17 mouse cellular contexts compared by ENCODE assay signal in the genomic region with DNA sequence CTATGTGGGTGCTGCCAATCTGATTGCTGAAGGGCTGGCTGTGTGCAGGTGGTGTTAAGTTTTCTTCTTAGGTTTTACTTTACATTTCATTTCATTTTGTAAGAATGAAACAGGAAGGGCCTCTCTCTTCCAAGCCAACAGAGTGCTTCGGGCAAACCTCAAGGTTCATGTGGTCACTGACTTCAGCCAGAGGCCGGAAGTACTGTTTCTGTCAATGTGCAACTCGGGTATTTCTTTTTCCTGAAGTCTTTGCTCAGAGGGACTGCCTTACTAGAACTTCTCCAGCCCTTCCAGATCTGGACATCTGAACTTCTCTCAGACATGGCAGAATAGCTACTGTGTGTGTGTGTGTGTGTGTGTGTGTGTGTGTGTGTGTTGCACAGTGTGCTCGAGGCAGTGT. TPM values are rescaled to one million over a fixed set of nuclear protein-coding genes. Genes with fewer than 3 reads are reported as not detected.
A peak's percentile ranks its signal among the peaks of the same experiment; 100 is the strongest.
DNase-seq lines count a peak whose midpoint lies in the region; ATAC-seq and TF ChIP-seq lines count a peak whose summit lies in the region.
"Had no signal": no experiment of that assay in that cellular context is flagged by ENCODE, and none has a peak within 500 bp of the region (broad histone marks: within the 10 kb centered on the region; RNA-seq: fewer than 3 reads in every experiment).

A gene (plus strand): TSS at position 213 of the 400 bp plus-strand sequence.

- in situ Hi-C loops in CH12.LX (cut with MboI; ENCODE audit: low pct_ligation_motif_present, low pct_unique_long_range_greater_than_20kb, low sequenced_read_pairs) = no loop called here

- H3K79me2 ChIP-seq in CH12.LX (replicated peaks; ENCODE audit: control insufficient read depth, extremely low read depth, insufficient read depth, poor library complexity, severe bottlenecking) = no peaks in the 10 kb centered on the region

- no peak for TF ChIP-seq POLR2A in CH12.LX (IDR thresholded peaks at IDR 0.05; ENCODE audit: low read depth, low read length)

- no peak within 1 kb of the TSS for H3K27ac ChIP-seq in kidney, embryonic 14.5 days (ENCODE audit: low read depth, low read length)
- no peak within 1 kb of the TSS for H3K27ac ChIP-seq in CH12.LX (ENCODE audit: insufficient read depth, low read depth)
- peak within 1 kb of the TSS; percentile 60 for H3K27ac ChIP-seq in liver, postnatal 0 days (ENCODE audit: low read depth)
- H3K27ac ChIP-seq: midbrain, embryonic 13.5 days; stomach, postnatal 0 days had no signal

- no peaks in the 10 kb centered on the region for H3K27me3 ChIP-seq in kidney, embryonic 14.5 days (ENCODE audit: control insufficient read depth, insufficient read depth, low read length)
- no peaks in the 10 kb centered on the region for H3K27me3 ChIP-seq in CH12.LX (replicated peaks)
- H3K27me3 ChIP-seq in liver, postnatal 0 days (ENCODE audit: insufficient read depth, low read length) = no peaks in the 10 kb centered on the region
- H3K27me3 ChIP-seq: midbrain, embryonic 13.5 days had no signal

- no peak within 1 kb of the TSS for H3K9ac ChIP-seq in kidney, embryonic 14.5 days (ENCODE audit: low read depth, low read length)
- no peak within 1 kb of the TSS for H3K9ac ChIP-seq in CH12.LX (ENCODE audit: insufficient read depth, low read depth)
- H3K9ac ChIP-seq in liver, postnatal 0 days (replicated peaks) = no peak within 1 kb of the TSS
- H3K9ac ChIP-seq: midbrain, embryonic 13.5 days had no signal

- no peak for TF ChIP-seq CTCF in CH12.LX (conservative IDR thresholded peaks at IDR 0.05 in 1 of 2, IDR thresholded peaks at IDR 0.05 in 1 of 2; ENCODE audit: low read depth in 2 of 2, low read length in 2 of 2)
- no peak for TF ChIP-seq CTCF in liver, postnatal 0 days (IDR thresholded peaks at IDR 0.05; ENCODE audit: low read depth)

- no peaks in the 10 kb centered on the region for H3K4me1 ChIP-seq in kidney, embryonic 14.5 days (ENCODE audit: control insufficient read depth, insufficient read depth, low read length)
- peaks cover 3 to 5% of the 10 kb centered on the region in 2 experiments; a peak in 3 of 4 replicates for H3K4me1 ChIP-seq in CH12.LX (ENCODE audit: control insufficient read depth in 1 of 2, insufficient read depth in 2 of 2)
- H3K4me1 ChIP-seq in liver, postnatal 0 days (ENCODE audit: insufficient read depth) = 0 out of 2 replicates have a peak, but pooled peaks cover 3% of the 10 kb centered on the region
- H3K4me1 ChIP-seq: midbrain, embryonic 13.5 days had no signal

- no peak for ATAC-seq in kidney, embryonic 14.5 days (ENCODE audit: low FRiP score, low TSS enrichment)
- peak; percentile 84 for ATAC-seq in granulocyte monocyte progenitor cell, adult 5-6 weeks (replicated peaks; ENCODE audit: poor library complexity, severe bottlenecking)
- 0 out of 2 replicates have a peak, but pooled peaks have one; percentile 25 for ATAC-seq in liver, postnatal 0 days
- ATAC-seq: CD4-positive, CD25-positive, alpha-beta regulatory T cell, adult 4 months; forebrain, embryonic 16.5 days; hindbrain, embryonic 16.5 days; lung, postnatal 0 days; midbrain, embryonic 13.5 days had no signal

- TF ChIP-seq RAD21 in CH12.LX (IDR thresholded peaks at IDR 0.05; ENCODE audit: low read depth, low read length) = no peak

- H3K36me3 ChIP-seq in kidney, embryonic 14.5 days (ENCODE audit: control insufficient read depth, insufficient read depth, low read length) = no peaks in the 10 kb centered on the region
- no peaks in the 10 kb centered on the region for H3K36me3 ChIP-seq in CH12.LX (replicated peaks in 1 of 2; ENCODE audit: control insufficient read depth in 1 of 2, insufficient read depth in 1 of 2, low read length in 1 of 2)
- no peaks in the 10 kb centered on the region for H3K36me3 ChIP-seq in liver, postnatal 0 days (replicated peaks; ENCODE audit: insufficient read depth, low read length)
- H3K36me3 ChIP-seq: midbrain, embryonic 13.5 days had no signal

- DNase-seq in kidney, adult 18-20 months = peak; percentile 51
- DNase-seq in CH12.LX (ENCODE audit: extremely low read depth) = peak; percentile 8
- DNase-seq in liver, postnatal 0 days = peak; percentile 15
- DNase-seq in frontal cortex, postnatal 25 days (ENCODE audit: low spot score in 2 of 2) = no peak
- DNase-seq in adrenal gland, postnatal 4 days (ENCODE audit: low spot score in 2 of 2) = no peak
- DNase-seq in gastrocnemius, postnatal 25 days = no peak
- DNase-seq: cerebellum, adult 18-20 months; gastrocnemius, postnatal 14 days; thymus, postnatal 25 days had no signal

- H3K4me2 ChIP-seq in kidney, embryonic 14.5 days (replicated peaks; ENCODE audit: low read depth, low read length) = no peak within 1 kb of the TSS
- peak within 1 kb of the TSS; percentile 63 for H3K4me2 ChIP-seq in CH12.LX (ENCODE audit: insufficient read depth, low read depth, poor library complexity, severe bottlenecking)
- H3K4me2 ChIP-seq in liver, postnatal 0 days (ENCODE audit: low read depth, low read length) = peak within 1 kb of the TSS; percentile 44
- H3K4me2 ChIP-seq: midbrain, embryonic 13.5 days had no signal

- no peak for TF ChIP-seq EP300 in CH12.LX (IDR thresholded peaks at IDR 0.05; ENCODE audit: low read length)
- TF ChIP-seq EP300 in liver, postnatal 0 days (IDR thresholded peaks at IDR 0.05; ENCODE audit: low read depth) = no peak

- H3K9me3 ChIP-seq in kidney, embryonic 14.5 days (ENCODE audit: control insufficient read depth, low read length) = no peaks in the 10 kb centered on the region
- no peaks in the 10 kb centered on the region for H3K9me3 ChIP-seq in CH12.LX (replicated peaks; ENCODE audit: low read length)
- H3K9me3 ChIP-seq in liver, postnatal 0 days (ENCODE audit: low read length) = no peaks in the 10 kb centered on the region
- H3K9me3 ChIP-seq: midbrain, embryonic 13.5 days had no signal

- 67% methylated on average over 4 of the region's 4 CpGs for WGBS in kidney, embryonic 14.5 days
- 27% methylated on average over 4 of the region's 4 CpGs for WGBS in liver, postnatal 0 days (ENCODE audit: insufficient replicate concordance)

- no peak within 1 kb of the TSS for H3K4me3 ChIP-seq in kidney, embryonic 14.5 days (ENCODE audit: low read length)
- no peak within 1 kb of the TSS for H3K4me3 ChIP-seq in CH12.LX (replicated peaks in 1 of 3; ENCODE audit: low read depth in 2 of 3, low read length in 2 of 3, poor library complexity in 1 of 3)
- peak within 1 kb of the TSS; percentile 26 for H3K4me3 ChIP-seq in liver, postnatal 0 days (ENCODE audit: low read depth, low read length)
- H3K4me3 ChIP-seq: midbrain, embryonic 13.5 days had no signal

- dilution Hi-C loops in CH12.LX (cut with MboI; ENCODE audit: extremely low pct_ligation_motif_present, extremely low pct_unique_long_range_greater_than_20kb, low sequenced_read_pairs) = no loop called here

TF ChIP-seq in CH12.LX, 34 proteins besides CTCF, POLR2A, EP300 and RAD21:
- TF ChIP-seq POLR2AphosphoS2 (IDR thresholded peaks at IDR 0.05; ENCODE audit: low read depth, low read length) (no peak), ELF1 (IDR thresholded peaks at IDR 0.05; ENCODE audit: low read depth, low read length) (peak; percentile 51)
TF ChIP-seq in CH12.LX: peak in this region for 1.

RNA-seq across cellular contexts. Expression of the gene that starts here (rescaled TPM):
- 0.57 and 0.95 TPM in 2 replicates for polyA plus RNA-seq in kidney, embryonic 14.5 days (2014; fragmentation: Nextera tagmentation; extraction: Ambion mirVana)
- 0.17 TPM in 1 of 2 replicates, not detected in the other for total RNA-seq in CH12.LX (2012; rRNA removed)
- not detected in 2 replicates for total RNA-seq in CH12.LX (2014; rRNA removed)
- polyA plus RNA-seq in CH12.LX (2012; ENCODE audit: insufficient read length, low read depth) = not detected in 2 replicates
- 22.4 and 29.0 TPM in 2 replicates for total RNA-seq in granulocyte monocyte progenitor cell, adult 5-6 weeks (2014; fragmentation: Nextera tagmentation)
- total RNA-seq in granulocyte monocyte progenitor cell, adult 5-6 weeks (2017) = 26.1 and 26.2 TPM in 2 replicates
- 2.0 and 2.5 TPM in 2 replicates for polyA plus RNA-seq in liver, postnatal 0 days (2015; fragmentation: Nextera tagmentation; extraction: Ambion mirVana)
- 1 to 10 TPM; 1.9 to 3.9 TPM for total RNA-seq in adrenal gland, postnatal 4 days (2021)
- under 1 TPM; 0.43 to 0.54 TPM for total RNA-seq in gastrocnemius, postnatal 25 days (2021)

Comparison
In these comparisons a context has a peak if more than half of its experiments do, and no peak if none do; other contexts are left out.
1. RNA of the gene that starts here (total RNA-seq): 22.4 to 29.0 TPM in granulocyte monocyte progenitor cell, adult 5-6 weeks; 1.9 to 3.9 TPM in adrenal gland, postnatal 4 days, 0.43 to 0.54 TPM in gastrocnemius, postnatal 25 days and 0.17 TPM in CH12.LX; every median in the first group is over 4 times any median in the second.
2. Peak in DNase-seq and H3K4me2 ChIP-seq in CH12.LX; RNA of the gene not detected or under 1 TPM.
3. DNase-seq: peak in kidney, adult 18-20 months (single experiment) and liver, postnatal 0 days (single experiment); none in frontal cortex, postnatal 25 days (0 of 2), adrenal gland, postnatal 4 days (0 of 2) and gastrocnemius, postnatal 25 days (single experiment).